Mouse (Mus musculus) testis, adult 2 months (tissue): ENCODE results near the gene Ppp1r18. TPM values are rescaled to one million over a fixed set of nuclear protein-coding genes. Genes with fewer than 3 reads are reported as not detected.

ENCODE experiments used
- H3K27ac ChIP-seq: fragments of 200-500 bp; 2 replicates; pipeline ENCODE4 v1.5.1; 2012; ENCODE audit warnings: low read depth, low read length; ENCODE audit not compliant: control insufficient read depth, insufficient read depth
- H3K27me3 ChIP-seq: fragments of 200-500 bp; 2 replicates; pipeline ENCODE4 v1.6.1; 2012; ENCODE audit warnings: mild to moderate bottlenecking, low read length, moderate library complexity; ENCODE audit not compliant: control insufficient read depth, insufficient read depth
- H3K36me3 ChIP-seq: fragments of 200-500 bp; 2 replicates; pipeline ENCODE4 v1.6.1; 2012; ENCODE audit warnings: mild to moderate bottlenecking, low read length; ENCODE audit not compliant: control insufficient read depth, insufficient read depth
- H3K4me1 ChIP-seq: fragments of 200-500 bp; 2 replicates; pipeline ENCODE4 v1.6.1; 2012; ENCODE audit warnings: low read length; ENCODE audit not compliant: control insufficient read depth, insufficient read depth
- H3K4me3 ChIP-seq: fragments of 200-500 bp; 2 replicates; pipeline ENCODE4 v1.5.1; 2012; ENCODE audit warnings: low read depth, mild to moderate bottlenecking, low read length, moderate library complexity, mixed read lengths; ENCODE audit not compliant: control insufficient read depth
- CTCF ChIP-seq: fragments of 200-500 bp; IDR thresholded peaks from 2 replicates; pipeline ENCODE4 v1.5.1; 2012; ENCODE audit warnings: low read depth, mild to moderate bottlenecking, inconsistent platforms, low read length, moderate library complexity; ENCODE audit not compliant: control insufficient read depth, insufficient read depth, insufficient replicate concordance
- POLR2A ChIP-seq: fragments of 200-500 bp; IDR thresholded peaks from 2 replicates; pipeline ENCODE4 v1.6.1; 2012; ENCODE audit warnings: low read depth, mild to moderate bottlenecking, inconsistent platforms, low read length, moderate library complexity; ENCODE audit not compliant: control insufficient read depth
- polyA plus RNA-seq: library from polyadenylated mRNA; depleted of rRNA; stranded (reverse); fragments of >200 nt; gene quantifications from 2 replicates; pipeline ENCODE4 v1.2.3, GENCODE M21; 2012

Gene Ppp1r18
- polyA plus RNA-seq, 1 experiment, result 34.1 TPM

GRCm38 (mm10) chr17:35916297-35917142 lies 51.1 kb downstream of the Ppp1r18 start, which contains the start of the genes Mrps18b and Ppp1r10:
Gene Mrps18b, minus strand, starts transcription at chr17:35916389.
Gene Ppp1r10, plus strand, starts transcription at chr17:35916434.
- Histone ChIP-seq H3K4me1 (peaks cover 2% of the 10 kb centered on the region; the same call in 1 of the 2 replicates), H3K27me3 (no peaks in the 10 kb centered on the region), H3K27ac (peak within 1 kb of the TSS; percentile 99), H3K36me3 (peaks cover 5% of the 10 kb centered on the region), H3K4me3 (peak within 1 kb of the TSS; percentile 96)
- peak; percentile 98 for TF ChIP-seq POLR2A
- TF ChIP-seq CTCF, result peak; percentile 24; the same call in 1 of the 2 replicates

- Histone ChIP-seq H3K4me1 (peaks cover 2% of the 10 kb centered on the region; the same call in 1 of the 2 replicates), H3K4me3 (peak overlapping the region; percentile 96), H3K27me3 (no peaks in the 10 kb centered on the region), H3K36me3 (peaks cover 5% of the 10 kb centered on the region), H3K27ac (peak overlapping the region; percentile 99)
- TF ChIP-seq POLR2A (no peak), CTCF (no peak)
These were observed 51.7 kb downstream of the Ppp1r18 start for GRCm38 (mm10) chr17:35917143-35917462.

GRCm38 (mm10) chr17:35917463-35918251 lies 52.3 kb downstream of the Ppp1r18 start:
- Histone ChIP-seq H3K27ac (peak overlapping the region; percentile 99), H3K4me3 (peak overlapping the region; percentile 96), H3K27me3 (no peaks in the 10 kb centered on the region), H3K36me3 (peaks cover 5% of the 10 kb centered on the region), H3K4me1 (peaks cover 2% of the 10 kb centered on the region; the same call in 1 of the 2 replicates)
- peak; percentile 49; the same call in 1 of the 2 replicates for TF ChIP-seq POLR2A
- no peak for TF ChIP-seq CTCF

- peak overlapping the region; percentile 85 for H3K4me3 ChIP-seq
- peaks cover 5% of the 10 kb centered on the region for H3K36me3 ChIP-seq
- peak overlapping the region; percentile 87 for H3K27ac ChIP-seq
- no peaks in the 10 kb centered on the region for H3K27me3 ChIP-seq
- peaks cover 2% of the 10 kb centered on the region; the same call in 1 of the 2 replicates for H3K4me1 ChIP-seq
- TF ChIP-seq POLR2A (no peak), CTCF (no peak)
These were observed 53.1 kb downstream of the Ppp1r18 start for GRCm38 (mm10) chr17:35918276-35919059.

GRCm38 (mm10) chr17:35919060-35919715 lies 53.8 kb downstream of the Ppp1r18 start:
- peaks cover 2% of the 10 kb centered on the region; the same call in 1 of the 2 replicates for H3K4me1 ChIP-seq
- H3K36me3 ChIP-seq, result peaks cover 3% of the 10 kb centered on the region
- TF ChIP-seq POLR2A (no peak; the same call in 1 of the 2 replicates), CTCF (no peak)
- H3K4me3 ChIP-seq, result peak overlapping the region; percentile 44
- no peaks in the 10 kb centered on the region for H3K27me3 ChIP-seq
- peak overlapping the region; percentile 32; the same call in 1 of the 2 replicates for H3K27ac ChIP-seq

GRCm38 (mm10) chr17:35919864-35920301 lies 54.5 kb downstream of the Ppp1r18 start:
- TF ChIP-seq POLR2A (no peak; the same call in 1 of the 2 replicates), CTCF (no peak)
- H3K27me3 ChIP-seq, result no peaks in the 10 kb centered on the region
- H3K4me3 ChIP-seq, result no peak overlapping the region
- H3K4me1 ChIP-seq, result peaks cover 2% of the 10 kb centered on the region; the same call in 1 of the 2 replicates
- H3K36me3 ChIP-seq, result peaks cover 3% of the 10 kb centered on the region
- H3K27ac ChIP-seq, result 0 out of 2 replicates have a peak overlapping the region, but pooled peaks have one; percentile 32
